Mouse (Mus musculus): ENCODE measurements around the gene Tmem143.
"Not testable (repeated sequence)": the region's sequence is repeated elsewhere in the genome, so short reads cannot be mapped to it uniquely, and the experiment has no call there.

DNA sequence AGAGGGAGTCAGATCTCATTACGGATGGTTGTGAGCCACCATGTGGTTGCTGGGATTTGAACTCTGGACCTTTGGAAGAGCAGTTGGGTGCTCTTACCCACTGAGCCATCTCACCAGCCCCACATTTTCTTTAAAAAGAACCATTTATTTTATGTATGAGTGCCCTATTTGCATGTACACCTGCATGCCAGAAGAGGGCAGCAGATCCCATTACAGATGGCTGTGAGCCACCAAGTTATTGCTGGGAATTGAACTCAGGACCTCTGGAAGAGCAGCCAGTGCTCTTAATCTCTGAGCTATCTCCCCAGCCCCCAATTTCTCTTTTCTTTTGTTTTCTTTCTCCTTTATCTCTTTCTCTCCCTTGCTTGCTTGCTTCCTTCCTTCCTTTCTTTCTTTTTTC lies 46.5 kb downstream of the Tmem143 start:
- not testable (repeated sequence) for TF ChIP-seq MAX (IDR thresholded peaks at IDR 0.05); CTCF (IDR thresholded peaks at IDR 0.05; ENCODE audit: control insufficient read depth, insufficient read depth, insufficient read length); USF1 (IDR thresholded peaks at IDR 0.05; ENCODE audit: low read depth); CEBPB (IDR thresholded peaks at IDR 0.05; ENCODE audit: low read depth); MYOG (IDR thresholded peaks at IDR 0.05; ENCODE audit: control insufficient read depth, extremely low read depth, insufficient read length); MYOD1 (IDR thresholded peaks at IDR 0.05; ENCODE audit: control insufficient read depth, insufficient read length, low read depth); FOSL1 (IDR thresholded peaks at IDR 0.05; ENCODE audit: insufficient read depth, low read length, poor library complexity, severe bottlenecking)
